Mouse (Mus musculus) MEL (cell line): ENCODE results near the gene Traf3. TPM values are rescaled to one million over a fixed set of nuclear protein-coding genes. Genes with fewer than 3 reads are reported as not detected.

ENCODE experiments used
- DNase-seq: peaks from one replicate; pipeline ENCODE4 v3.0.0; 2011; ENCODE audit warnings: low read depth, low spot score
- H3K27ac ChIP-seq: 2 replicates; pipeline ENCODE4 v1.5.1; 2012; ENCODE audit warnings: low read depth, mild to moderate bottlenecking, control low read depth, low read length, moderate library complexity; ENCODE audit not compliant: control insufficient read depth
- H3K27me3 ChIP-seq, 2 experiments: fragments of 150-350 bp in 1 of 2; sonication (generic) in 1 of 2; 2 replicates each; pipeline ENCODE4 v1.6.1; 2012; ENCODE audit warnings: low read length in 2 of 2, mild to moderate bottlenecking in 2 of 2, improper control_type of control experiment in 1 of 2, moderate library complexity in 1 of 2; ENCODE audit not compliant: insufficient read depth in 2 of 2, control insufficient read depth in 1 of 2
- H3K36me3 ChIP-seq, 2 experiments: 2 replicates each; pipeline ENCODE4 v1.6.1; 2012 to 2014; ENCODE audit warnings: low read length in 2 of 2, improper control_type of control experiment in 1 of 2, inconsistent platforms in 1 of 2, mild to moderate bottlenecking in 1 of 2; ENCODE audit not compliant: insufficient read depth in 2 of 2, control insufficient read depth in 1 of 2
- H3K4me1 ChIP-seq, 2 experiments: fragments of 150-350 bp in 1 of 2; sonication (generic) in 1 of 2; 2 replicates each; pipeline ENCODE4 v1.6.1; 2012; ENCODE audit warnings: low read length in 2 of 2, improper control_type of control experiment in 1 of 2, mild to moderate bottlenecking in 1 of 2; ENCODE audit not compliant: insufficient read depth in 2 of 2, control insufficient read depth in 1 of 2
- H3K4me3 ChIP-seq, 2 experiments: fragments of 150-350 bp in 1 of 2; sonication (generic) in 1 of 2; 2 replicates each; pipeline ENCODE4 v1.5.1; 2012; ENCODE audit warnings: low read depth in 2 of 2, low read length in 2 of 2, mild to moderate bottlenecking in 2 of 2, moderate library complexity in 2 of 2, control low read depth in 1 of 2, improper control_type of control experiment in 1 of 2; ENCODE audit not compliant: control insufficient read depth in 1 of 2, insufficient read depth in 1 of 2
- H3K79me2 ChIP-seq: 2 replicates; pipeline ENCODE4 v1.6.1; 2012; ENCODE audit warnings: mild to moderate bottlenecking, low read length, moderate library complexity; ENCODE audit not compliant: control insufficient read depth, poor library complexity, insufficient read depth
- H3K9ac ChIP-seq: 2 replicates; pipeline ENCODE4 v1.6.1; 2012; ENCODE audit warnings: low read depth, mild to moderate bottlenecking, control low read depth, low read length, moderate library complexity; ENCODE audit not compliant: control insufficient read depth, poor library complexity, severe bottlenecking
- H3K9me3 ChIP-seq: fragments of 150-350 bp; sonication (generic); replicated peaks from 2 replicates; pipeline ENCODE4 v1.6.1; 2012; ENCODE audit warnings: mild to moderate bottlenecking, low read length, improper control_type of control experiment, moderate library complexity; ENCODE audit not compliant: insufficient read depth
- BHLHE40 ChIP-seq: IDR thresholded peaks from 2 replicates; pipeline ENCODE4 v1.6.1; 2012; ENCODE audit warnings: low read depth, mild to moderate bottlenecking, inconsistent platforms, low read length, improper control_type of control experiment, borderline replicate concordance
- CHD2 ChIP-seq: IDR thresholded peaks from 2 replicates; pipeline ENCODE4 v1.6.1; 2011; ENCODE audit warnings: low read length, improper control_type of control experiment
- ELF1 ChIP-seq: IDR thresholded peaks from 2 replicates; pipeline ENCODE4 v1.6.1; 2014; ENCODE audit warnings: low read depth, mild to moderate bottlenecking, inconsistent platforms, low read length, improper control_type of control experiment, moderate library complexity
- EP300 ChIP-seq, 2 experiments: IDR thresholded peaks; 2 replicates each; pipeline ENCODE4 v1.6.1; 2011; ENCODE audit warnings: improper control_type of control experiment in 2 of 2, low read length in 2 of 2, low read depth in 1 of 2, mild to moderate bottlenecking in 1 of 2
- ETS1 ChIP-seq: IDR thresholded peaks from 2 replicates; pipeline ENCODE4 v1.6.1; 2012; ENCODE audit warnings: low read depth, mild to moderate bottlenecking, inconsistent platforms, low read length, improper control_type of control experiment, moderate library complexity
- GABPA ChIP-seq: IDR thresholded peaks from 2 replicates; pipeline ENCODE4 v1.6.1; 2012; ENCODE audit warnings: low read depth, mild to moderate bottlenecking, inconsistent platforms, low read length, improper control_type of control experiment, moderate library complexity
- JUND ChIP-seq: IDR thresholded peaks from 2 replicates; pipeline ENCODE4 v1.6.1; 2011; ENCODE audit warnings: low read depth, mild to moderate bottlenecking, improper control_type of control experiment, low read length
- MAX ChIP-seq: IDR thresholded peaks from 2 replicates; pipeline ENCODE4 v1.6.1; 2011; ENCODE audit warnings: low read length, improper control_type of control experiment
- MXI1 ChIP-seq: IDR thresholded peaks from 2 replicates; pipeline ENCODE4 v1.6.1; 2011; ENCODE audit warnings: mild to moderate bottlenecking, low read depth, low read length, improper control_type of control experiment
- MYB ChIP-seq: IDR thresholded peaks from 2 replicates; pipeline ENCODE4 v1.6.1; 2011; ENCODE audit warnings: mild to moderate bottlenecking, low read depth, low read length, improper control_type of control experiment
- MYC ChIP-seq: IDR thresholded peaks from 2 replicates; pipeline ENCODE4 v1.6.1; 2011; ENCODE audit warnings: low read depth, mild to moderate bottlenecking, low read length, improper control_type of control experiment, moderate library complexity
- NELFE ChIP-seq: IDR thresholded peaks from 2 replicates; pipeline ENCODE4 v1.6.1; 2011; ENCODE audit warnings: low read depth, low read length, improper control_type of control experiment
- POLR2AphosphoS2 ChIP-seq: IDR thresholded peaks from 2 replicates; pipeline ENCODE4 v1.6.1; 2011; ENCODE audit warnings: low read length, improper control_type of control experiment
- POLR2AphosphoS5 ChIP-seq: IDR thresholded peaks from 2 replicates; pipeline ENCODE4 v1.6.1; 2012; ENCODE audit warnings: low read depth, borderline replicate concordance, mild to moderate bottlenecking, inconsistent platforms, low read length, moderate library complexity, mixed read lengths
- RAD21 ChIP-seq: IDR thresholded peaks from 2 replicates; pipeline ENCODE4 v1.6.1; 2011; ENCODE audit warnings: mild to moderate bottlenecking, low read depth, low read length, improper control_type of control experiment
- SIN3A ChIP-seq: IDR thresholded peaks from 2 replicates; pipeline ENCODE4 v1.6.1; 2012; ENCODE audit warnings: low read length, improper control_type of control experiment, inconsistent platforms
- TAL1 ChIP-seq: IDR thresholded peaks from 2 replicates; pipeline ENCODE4 v1.6.1; 2012; ENCODE audit warnings: mild to moderate bottlenecking, inconsistent platforms, low read length, moderate library complexity, mixed read lengths
- TBP ChIP-seq: IDR thresholded peaks from 2 replicates; pipeline ENCODE4 v1.8.0; 2011; ENCODE audit warnings: low read depth, low read length, improper control_type of control experiment
- USF1 ChIP-seq: IDR thresholded peaks from 2 replicates; pipeline ENCODE4 v1.6.1; 2014; ENCODE audit warnings: low read depth, mild to moderate bottlenecking, inconsistent platforms, low read length, improper control_type of control experiment, moderate library complexity
- USF2 ChIP-seq, 2 experiments: IDR thresholded peaks; 2 replicates each; pipeline ENCODE4 v1.6.1; 2011 to 2012; ENCODE audit warnings: improper control_type of control experiment in 2 of 2, low read length in 2 of 2, borderline replicate concordance in 1 of 2, inconsistent platforms in 1 of 2, low read depth in 1 of 2, mild to moderate bottlenecking in 1 of 2; ENCODE audit not compliant: insufficient read depth in 1 of 2
- ZNF384 ChIP-seq: IDR thresholded peaks from 2 replicates; pipeline ENCODE4 v1.6.1; 2012; ENCODE audit warnings: low read depth, mild to moderate bottlenecking, inconsistent platforms, low read length, improper control_type of control experiment
- polyA plus RNA-seq, 2 experiments: library from polyadenylated mRNA; stranded (reverse) in 1 of 2; unstranded in 1 of 2; fragments of >175 nt in 1 of 2; fragments of >200 nt in 1 of 2; gene quantifications; 2 replicates each; pipeline versions ENCODE4 v1.2.1 to v1.2.4; 2012; ENCODE audit warnings: low replicate concordance in 2 of 2, low read depth in 1 of 2; ENCODE audit not compliant: insufficient read length in 2 of 2, insufficient read depth in 1 of 2, missing spikeins in 1 of 2
- total RNA-seq: library from RNA; depleted of rRNA; stranded (reverse); fragments of 300-350 nt; gene quantifications from 2 replicates; pipeline ENCODE4 v1.2.3, GENCODE M21; 2012

The Traf3 gene
- total and polyA plus RNA-seq, 3 experiments: 21.1 to 40.7 TPM; not detected in 1

DNA sequence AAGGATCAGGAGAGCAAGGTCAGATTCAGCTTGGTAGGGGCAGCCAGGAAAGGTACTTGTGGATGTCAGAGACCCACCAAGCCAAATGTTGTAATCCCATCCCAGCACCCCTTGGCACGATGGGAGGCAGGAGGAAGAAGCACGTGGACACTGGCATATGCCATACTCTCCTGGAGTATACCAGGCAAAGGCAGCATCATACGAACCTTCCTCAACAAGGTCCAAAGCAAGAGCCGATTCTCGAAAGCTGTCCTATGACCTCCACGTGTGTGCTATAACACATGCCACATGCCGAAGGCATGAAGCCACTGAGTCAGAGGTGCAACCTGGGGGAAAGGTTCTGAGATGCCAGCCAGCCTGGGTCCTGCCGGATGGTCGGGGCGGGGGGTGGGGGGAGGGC is 5.3 kb upstream of the Traf3 start:
- Histone ChIP-seq H3K4me1 (peaks cover 6 to 35% of the 10 kb centered on the region in 2 experiments; a peak in 3 of 4 replicates), H3K27ac (peak overlapping the region; percentile 100)
- TF ChIP-seq MYB (no peak), MAX (peak; percentile 72), MYC (0 out of 2 replicates have a peak, but pooled peaks have one; percentile 14), POLR2AphosphoS2 (no peak), POLR2AphosphoS5 (no peak)

DNA sequence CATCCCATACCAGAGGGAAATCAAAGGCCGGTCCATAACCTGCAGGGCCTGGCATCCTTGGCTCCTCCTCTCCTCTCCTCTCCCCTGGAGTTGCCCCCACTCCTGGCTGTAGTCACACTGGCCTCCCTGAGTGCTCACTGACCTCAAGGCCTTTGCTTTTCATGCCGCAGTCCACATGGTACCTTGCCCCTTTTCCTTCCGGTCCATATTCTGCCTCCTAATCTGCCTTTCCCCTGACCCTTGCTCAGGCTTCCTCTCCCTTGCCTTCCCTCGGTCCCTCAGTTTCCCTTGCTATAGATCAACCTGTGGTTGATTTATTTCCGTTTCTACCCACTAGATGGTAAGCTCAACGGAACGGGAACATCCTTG is 4.2 kb upstream of the Traf3 start:
- peak overlapping the region; percentile 9; the same call in 1 of the 2 replicates for H3K27ac ChIP-seq
- peaks cover 11% of the 10 kb centered on the region for H3K79me2 ChIP-seq
- peaks cover 6 to 35% of the 10 kb centered on the region in 2 experiments; a peak in 3 of 4 replicates for H3K4me1 ChIP-seq
- H3K9ac ChIP-seq: peak overlapping the region; percentile 13; the same call in 1 of the 2 replicates
- peaks cover 0 to 10% of the 10 kb centered on the region in 2 experiments; a peak in 2 of 4 replicates for H3K36me3 ChIP-seq
- no peaks in the 10 kb centered on the region for H3K9me3 ChIP-seq
- DNase-seq: no peak
- TF ChIP-seq JUND (no peak), RAD21 (no peak), USF2 (IDR thresholded peaks at IDR 0.05; ENCODE audit: borderline replicate concordance in 1 of 2, insufficient read depth in 1 of 2, low read depth in 1 of 2, low read length in 2 of 2) (no peak), USF1 (no peak), SIN3A (no peak), MYC (no peak), GABPA (no peak), ZNF384 (no peak), ETS1 (no peak), POLR2AphosphoS2 (no peak), MXI1 (no peak), BHLHE40 (no peak), ELF1 (no peak), POLR2AphosphoS5 (no peak), EP300 (IDR thresholded peaks at IDR 0.05; ENCODE audit: low read depth in 1 of 2, low read length in 2 of 2) (no peak), CHD2 (no peak), TBP (no peak), NELFE (no peak), TAL1 (no peak)
- no peaks in the 10 kb centered on the region for H3K27me3 ChIP-seq
- peak overlapping the region; percentile 22 to 51 for H3K4me3 ChIP-seq

More for the DNA sequence above, 5.3 kb upstream of the Traf3 start:
- peaks cover 0 to 10% of the 10 kb centered on the region in 2 experiments; a peak in 2 of 4 replicates for H3K36me3 ChIP-seq
- H3K79me2 ChIP-seq: peaks cover 7% of the 10 kb centered on the region; the same call in 1 of the 2 replicates
- H3K9ac ChIP-seq: peak overlapping the region; percentile 88
- H3K9me3 ChIP-seq: no peaks in the 10 kb centered on the region
- peak; percentile 37 for DNase-seq
- no peaks in the 10 kb centered on the region for H3K27me3 ChIP-seq
- peak overlapping the region; percentile 36 to 62 for H3K4me3 ChIP-seq
